Mouse (Mus musculus) hindbrain, embryonic 11.5 days (tissue): ENCODE results near the gene Meltf. TPM values are rescaled to one million over a fixed set of nuclear protein-coding genes. Genes with fewer than 3 reads are reported as not detected.

Experiments used
- ATAC-seq: fragments of 200-750 bp; cut with Nextera tagmentation; 2 replicates; pipeline ENCODE4 v1.8.0; 2017; ENCODE audit warnings: mild to moderate bottlenecking, moderate TSS enrichment, moderate library complexity; ENCODE audit not compliant: low FRiP score
- DNase-seq: peaks from one replicate; pipeline ENCODE4 v3.0.0-alpha.2; 2015; ENCODE audit warnings: low spot score
- H3K27ac ChIP-seq: fragments of 300-500 bp; sonication (generic); 2 replicates; pipeline ENCODE4 v1.5.1; 2014; ENCODE audit warnings: mild to moderate bottlenecking, low read depth, low read length
- H3K27me3 ChIP-seq: fragments of 300-500 bp; sonication (generic); 2 replicates; pipeline ENCODE4 v1.6.1; 2014; ENCODE audit warnings: mild to moderate bottlenecking, low read length, moderate library complexity, mixed read lengths; ENCODE audit not compliant: control insufficient read depth, insufficient read depth
- H3K36me3 ChIP-seq: fragments of 300-500 bp; sonication (generic); 2 replicates; pipeline ENCODE4 v1.6.1; 2014; ENCODE audit warnings: mild to moderate bottlenecking, low read length, moderate library complexity, mixed read lengths; ENCODE audit not compliant: control insufficient read depth, insufficient read depth
- H3K4me1 ChIP-seq: fragments of 300-500 bp; sonication (generic); replicated peaks from 2 replicates; pipeline ENCODE4 v1.6.1; 2014; ENCODE audit warnings: low read length, mixed read lengths; ENCODE audit not compliant: control insufficient read depth, insufficient read depth
- H3K4me2 ChIP-seq: fragments of 300-500 bp; sonication (generic); replicated peaks from 2 replicates; pipeline ENCODE4 v1.6.1; 2014; ENCODE audit warnings: mild to moderate bottlenecking, low read depth, low read length
- H3K4me3 ChIP-seq: fragments of 300-500 bp; sonication (generic); 2 replicates; pipeline ENCODE4 v1.5.1; 2014; ENCODE audit warnings: low read depth, low read length
- H3K9ac ChIP-seq: fragments of 300-500 bp; sonication (generic); 2 replicates; pipeline ENCODE4 v1.6.1; 2014; ENCODE audit warnings: low read depth, low read length
- H3K9me3 ChIP-seq: fragments of 300-500 bp; sonication (generic); 2 replicates; pipeline ENCODE4 v1.6.1; 2016; ENCODE audit warnings: low read length; ENCODE audit not compliant: control insufficient read depth
- WGBS: fragments of 180-500 bp; shearing (Covaris S2); extraction: QIAGEN DNeasy Blood & Tissue Kit; methylation state at CpG from one replicate; pipeline ENCODE4 v1.1.7; 2014; 5-methylcytosine and 5-hydroxymethylcytosine counted together
- polyA plus RNA-seq: library from polyadenylated mRNA; unstranded; fragments of >200 nt; fragmentation: Nextera tagmentation; extraction: Ambion mirVana; gene quantifications from 2 replicates; pipeline ENCODE4 v1.2.1, GENCODE M21; 2014

Gene Meltf
- polyA plus RNA-seq, 1 experiment from 2014 or later: not detected

GRCm38 (mm10) chr16:31924368-31924767 is 45.8 kb downstream of the Meltf start:
- WGBS: 83% methylated on average over 6 of the region's 6 CpGs
- H3K27me3 ChIP-seq: no peaks in the 10 kb centered on the region
- ATAC-seq: no peak

GRCm38 (mm10) chr16:31926091-31926490 is 47.5 kb downstream of the Meltf start:
- H3K27ac ChIP-seq: no peak overlapping the region
- no peak overlapping the region for H3K4me2 ChIP-seq
- H3K9ac ChIP-seq: no peak overlapping the region
- no peaks in the 10 kb centered on the region for H3K27me3 ChIP-seq
- H3K4me3 ChIP-seq: no peak overlapping the region
- ATAC-seq: no peak
- WGBS: 82% methylated on average over 6 of the region's 6 CpGs
- H3K36me3 ChIP-seq: no peaks in the 10 kb centered on the region
- DNase-seq: no peak
- H3K9me3 ChIP-seq: no peaks in the 10 kb centered on the region
- no peaks in the 10 kb centered on the region for H3K4me1 ChIP-seq

More at GRCm38 (mm10) chr16:31924368-31924767, 45.8 kb downstream of the Meltf start:
- H3K4me3 ChIP-seq: no peak overlapping the region
- no peaks in the 10 kb centered on the region for H3K4me1 ChIP-seq
- H3K9ac ChIP-seq: no peak overlapping the region
- H3K4me2 ChIP-seq: no peak overlapping the region
- H3K36me3 ChIP-seq: no peaks in the 10 kb centered on the region
- no peaks in the 10 kb centered on the region for H3K9me3 ChIP-seq
- no peak for DNase-seq
- H3K27ac ChIP-seq: no peak overlapping the region

- H3K4me1 ChIP-seq: no peaks in the 10 kb centered on the region
- 82% methylated on average over 13 of the region's 13 CpGs for WGBS
- no peak for DNase-seq
- no peaks in the 10 kb centered on the region for H3K9me3 ChIP-seq
- H3K27ac ChIP-seq: no peak overlapping the region
- no peak overlapping the region for H3K9ac ChIP-seq
- ATAC-seq: no peak
- H3K36me3 ChIP-seq: no peaks in the 10 kb centered on the region
- H3K4me2 ChIP-seq: no peak overlapping the region
- peaks cover 2% of the 10 kb centered on the region; the same call in 1 of the 2 replicates for H3K27me3 ChIP-seq
- no peak overlapping the region for H3K4me3 ChIP-seq
These were observed 48.1 kb downstream of the Meltf start for GRCm38 (mm10) chr16:31926547-31927182.

GRCm38 (mm10) chr16:31927412-31927811 is 48.8 kb downstream of the Meltf start:
- H3K27me3 ChIP-seq: peaks cover 2% of the 10 kb centered on the region; the same call in 1 of the 2 replicates
- no peak overlapping the region for H3K4me2 ChIP-seq
- H3K4me3 ChIP-seq: no peak overlapping the region
- H3K4me1 ChIP-seq: no peaks in the 10 kb centered on the region
- no peak for DNase-seq
- no peak for ATAC-seq
- H3K27ac ChIP-seq: no peak overlapping the region
- no peaks in the 10 kb centered on the region for H3K36me3 ChIP-seq
- H3K9ac ChIP-seq: no peak overlapping the region
- no peaks in the 10 kb centered on the region for H3K9me3 ChIP-seq
- 83% methylated on average over 5 of the region's 5 CpGs for WGBS

- Histone ChIP-seq H3K4me3 (no peak overlapping the region), H3K36me3 (no peaks in the 10 kb centered on the region), H3K27me3 (peaks cover 18% of the 10 kb centered on the region), H3K4me2 (no peak overlapping the region), H3K9ac (no peak overlapping the region), H3K9me3 (no peaks in the 10 kb centered on the region), H3K27ac (no peak overlapping the region), H3K4me1 (peaks cover 5% of the 10 kb centered on the region; the same call in 1 of the 2 replicates)
- no peak for DNase-seq
- 60% methylated on average over 17 of the region's 17 CpGs for WGBS
- no peak for ATAC-seq
These were observed 52.7 kb downstream of the Meltf start for GRCm38 (mm10) chr16:31931330-31931729.

GRCm38 (mm10) chr16:31932255-31932654 is 53.6 kb downstream of the Meltf start:
- ATAC-seq: peak; percentile 10; the same call in 1 of the 2 replicates
- H3K27ac ChIP-seq: peak overlapping the region; percentile 95

GRCm38 (mm10) chr16:31932840-31933697 is 54.5 kb downstream of the Meltf start:
- Histone ChIP-seq H3K4me2 (peak overlapping the region; percentile 84), H3K36me3 (no peaks in the 10 kb centered on the region), H3K4me1 (peaks cover 5% of the 10 kb centered on the region; the same call in 1 of the 2 replicates), H3K27ac (peak overlapping the region; percentile 95), H3K9ac (peak overlapping the region; percentile 74), H3K4me3 (peak overlapping the region; percentile 43), H3K9me3 (no peaks in the 10 kb centered on the region), H3K27me3 (peaks cover 20% of the 10 kb centered on the region)
- WGBS: under 1% methylated on average over 50 of the region's 50 CpGs
- peak; percentile 95 for ATAC-seq
- DNase-seq: peak; percentile 98

More at GRCm38 (mm10) chr16:31932255-31932654, 53.6 kb downstream of the Meltf start:
- WGBS: 28% methylated on average over 5 of the region's 5 CpGs
- DNase-seq: peak; percentile 31
- H3K9me3 ChIP-seq: no peaks in the 10 kb centered on the region
- no peak overlapping the region for H3K4me3 ChIP-seq
- peaks cover 20% of the 10 kb centered on the region for H3K27me3 ChIP-seq
- no peaks in the 10 kb centered on the region for H3K36me3 ChIP-seq
- peaks cover 5% of the 10 kb centered on the region; the same call in 1 of the 2 replicates for H3K4me1 ChIP-seq
- H3K9ac ChIP-seq: no peak overlapping the region
- no peak overlapping the region for H3K4me2 ChIP-seq

- Histone ChIP-seq H3K9me3 (no peaks in the 10 kb centered on the region), H3K27me3 (peaks cover 20% of the 10 kb centered on the region), H3K36me3 (no peaks in the 10 kb centered on the region), H3K4me3 (peak within 1 kb of the TSS; percentile 43), H3K27ac (peak within 1 kb of the TSS; percentile 95), H3K4me2 (peak within 1 kb of the TSS; percentile 84), H3K9ac (peak within 1 kb of the TSS; percentile 74), H3K4me1 (peaks cover 5% of the 10 kb centered on the region; the same call in 1 of the 2 replicates)
- peak; percentile 29; the same call in 1 of the 2 replicates for ATAC-seq
- DNase-seq: peak; percentile 64
- WGBS: 3% methylated on average over 42 of the region's 42 CpGs
These were observed 55.3 kb downstream of the Meltf start, which contains the start of gene Pigz for GRCm38 (mm10) chr16:31933751-31934549. TSS of gene Pigz (plus strand) at chr16:31933851.
